Mouse (Mus musculus): ENCODE measurements at regions not wholly inside any gene's neighbourhood (a gene's known extent, or its start where the extent isn't known, plus 50 kb on each side); places are given as distances from the start of the nearest gene placed in this dataset.

DNA sequence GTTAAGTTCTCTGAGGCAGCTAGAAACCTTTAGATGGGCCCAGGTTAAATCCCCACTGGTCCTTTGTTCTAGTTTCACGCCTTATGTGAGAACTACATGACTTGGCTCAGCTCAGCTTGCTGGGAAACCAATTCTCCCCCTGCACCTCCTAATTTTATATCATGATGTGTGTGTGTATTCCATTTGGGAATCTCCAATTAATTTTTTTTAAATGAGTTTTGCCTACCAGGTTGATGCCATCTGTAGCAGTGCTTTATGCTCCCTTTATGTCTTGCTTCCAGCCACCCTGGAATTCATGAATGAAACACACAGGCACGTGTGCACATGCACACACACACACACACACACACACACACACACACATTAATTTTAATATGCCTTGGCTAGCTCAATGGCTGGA lies 180.0 kb upstream of the Gli3 start:
- intact Hi-C loops (cut with DNase I) = no loop called here
- DNase-seq = no peak

DNA sequence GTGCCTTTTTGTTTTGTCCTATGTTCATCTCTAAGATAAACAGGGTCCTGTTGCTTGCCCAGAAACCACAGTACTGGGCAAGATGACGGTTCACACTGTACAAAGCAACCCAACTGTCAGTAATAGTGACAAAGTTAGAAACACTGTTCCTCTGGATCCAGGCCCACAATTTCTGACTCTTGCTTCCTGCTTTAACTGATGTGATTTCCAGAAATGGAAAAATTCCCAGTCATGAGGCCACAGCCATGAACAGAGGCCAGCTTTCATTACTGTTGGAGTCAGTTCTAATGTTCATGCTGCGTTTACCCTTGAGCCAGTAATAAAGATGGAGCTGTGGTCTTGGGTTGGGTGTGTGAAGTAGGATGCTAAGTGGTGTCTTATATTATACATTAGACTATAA lies 164.6 kb upstream of the Gli3 start:
- peak; percentile 46 to 64 for DNase-seq
- intact Hi-C loops (cut with DNase I) = no loop called here

DNA sequence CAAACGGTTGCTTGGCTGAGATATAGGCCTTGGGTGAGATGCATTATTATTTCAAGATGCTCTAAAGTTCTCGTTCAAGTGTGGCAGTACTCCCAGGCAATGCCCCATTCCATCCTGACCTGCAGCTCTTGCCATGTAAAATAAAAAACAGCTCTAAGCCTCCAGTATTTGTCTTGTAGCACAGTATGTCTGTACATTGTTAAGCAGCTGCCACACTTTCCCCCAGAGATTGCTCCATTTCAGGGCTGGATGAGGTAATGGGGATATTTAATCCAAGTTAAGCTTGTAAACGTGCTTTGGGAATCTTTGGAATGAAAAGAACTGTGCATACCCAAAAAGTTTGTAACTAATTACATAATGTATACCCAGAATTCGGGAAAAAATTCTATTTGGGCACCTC lies 137.6 kb upstream of the Gli3 start:
- intact Hi-C loops (cut with DNase I) = no loop called here
- DNase-seq = peak in 1 of 2 experiments; percentile 24

DNA sequence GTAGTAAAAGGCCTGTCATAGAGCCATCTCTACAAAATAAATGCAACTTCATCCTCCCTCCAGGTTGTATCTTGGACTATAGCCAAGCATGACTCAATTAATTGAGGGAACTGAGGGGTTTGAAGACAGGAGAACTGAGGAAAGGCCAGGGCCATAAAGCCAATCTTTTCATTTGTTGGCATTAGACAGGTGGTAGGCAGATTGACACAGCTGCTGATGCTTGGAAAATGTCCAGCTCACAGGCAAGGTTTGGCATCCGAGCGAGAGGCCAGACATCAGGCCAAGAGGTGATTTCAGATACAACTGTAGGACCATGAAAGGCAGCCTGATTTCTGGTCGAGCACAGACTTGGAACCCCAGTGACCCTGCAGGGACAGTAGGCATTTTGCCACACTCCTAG lies 136.9 kb upstream of the Gli3 start:
- DNase-seq = peak; percentile 24 to 26

DNA sequence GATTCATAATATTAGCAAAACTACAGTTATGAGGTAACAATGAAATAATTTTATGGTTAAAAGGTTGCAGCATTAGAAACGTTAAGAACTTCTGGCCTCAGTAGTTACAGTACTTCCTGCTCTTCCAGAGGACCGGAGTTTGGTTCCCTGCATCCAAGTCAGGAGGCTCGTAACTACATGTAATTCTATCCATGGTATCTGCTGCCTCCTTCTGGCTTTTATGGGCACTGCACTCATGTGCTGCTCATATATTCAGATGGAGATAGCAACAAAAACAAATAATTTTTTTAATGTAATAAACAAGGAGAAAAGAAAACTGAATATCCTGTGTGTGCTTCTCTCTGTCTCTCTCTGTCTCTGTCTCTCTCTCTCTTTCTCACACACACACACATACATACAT lies 133.5 kb upstream of the Gli3 start:
- no peak for DNase-seq
- intact Hi-C loops (cut with DNase I) = no loop called here

More for the DNA sequence above, 136.9 kb upstream of the Gli3 start:
- intact Hi-C loops (cut with DNase I) = no loop called here

DNA sequence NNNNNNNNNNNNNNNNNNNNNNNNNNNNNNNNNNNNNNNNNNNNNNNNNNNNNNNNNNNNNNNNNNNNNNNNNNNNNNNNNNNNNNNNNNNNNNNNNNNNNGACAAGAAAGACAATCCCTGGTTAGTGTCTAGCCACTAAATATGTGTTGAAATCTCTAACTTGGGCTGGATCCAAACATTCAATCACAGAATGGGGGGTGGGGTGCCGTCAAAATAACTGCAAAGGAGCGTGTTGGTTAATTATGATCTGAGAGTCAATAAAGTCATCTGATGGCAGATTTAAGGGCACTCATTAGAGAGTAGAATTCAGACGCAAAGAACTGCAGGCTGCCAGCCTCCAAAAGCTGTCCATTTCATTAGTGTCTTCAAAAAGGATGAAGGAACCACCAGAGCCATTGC lies 119.6 kb upstream of the Gli3 start:
- intact Hi-C loops (cut with DNase I) = no loop called here
- DNase-seq = no peak

DNA sequence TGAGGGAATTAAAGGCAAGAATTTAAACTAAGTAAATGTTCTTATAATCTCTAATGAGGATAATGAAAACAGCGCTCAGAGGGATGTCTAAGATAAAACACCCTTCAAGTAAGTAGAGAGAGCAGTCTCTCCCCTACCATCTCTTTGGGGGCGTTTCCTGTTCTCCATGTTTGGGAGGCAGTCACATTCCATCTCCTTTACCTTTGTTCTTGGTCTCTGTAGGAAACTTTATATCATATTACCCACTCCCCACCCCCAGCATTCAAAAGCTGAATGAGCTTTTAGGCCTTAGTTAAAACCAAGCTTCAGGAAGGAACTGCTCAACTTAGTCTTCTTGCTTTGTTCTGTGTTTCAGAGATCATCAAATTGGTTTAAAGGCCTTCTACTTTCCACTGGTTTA lies 116.2 kb upstream of the Gli3 start:
- intact Hi-C loops (cut with DNase I) = no loop called here
- no peak for DNase-seq

DNA sequence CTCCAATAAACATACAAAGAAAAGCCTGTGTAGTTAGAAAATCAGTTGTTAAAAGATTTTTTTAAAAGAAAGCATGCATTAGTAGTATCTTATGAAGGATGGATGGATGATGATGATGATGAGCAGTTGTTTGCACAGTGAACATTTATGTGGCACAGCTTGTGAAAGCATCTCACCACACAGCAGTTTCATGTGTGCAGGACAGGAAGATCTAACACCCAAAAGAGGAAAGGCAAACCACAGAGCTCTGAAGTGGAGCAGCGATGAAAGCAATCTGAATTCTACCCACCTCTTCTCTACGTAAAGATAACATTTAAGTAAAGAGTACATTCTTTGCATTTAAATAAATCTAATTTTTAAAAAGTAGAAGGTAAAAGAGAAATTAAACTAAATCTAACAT lies 96.6 kb upstream of the Gli3 start:
- no peak for DNase-seq
- intact Hi-C loops (cut with DNase I) = no loop called here

DNA sequence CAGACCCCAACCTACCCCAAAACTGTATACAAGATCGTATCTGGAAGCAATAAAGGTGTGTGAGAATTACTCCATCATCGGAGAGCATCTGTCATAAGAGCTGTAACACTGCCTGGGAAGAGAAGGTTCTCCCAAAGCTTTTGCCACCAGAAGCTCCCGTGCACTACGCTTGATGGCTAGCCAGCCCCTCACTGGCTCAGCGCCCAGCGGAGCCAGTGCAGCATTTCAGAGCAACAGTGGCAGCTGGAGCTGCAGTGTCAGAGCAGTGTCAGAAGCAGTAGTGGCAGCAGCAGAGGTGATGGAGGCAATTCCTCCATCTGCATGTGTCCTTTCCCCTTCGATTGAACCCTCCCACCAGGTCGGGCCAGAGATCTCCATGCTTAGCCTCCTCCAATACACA lies 83.0 kb upstream of the Gli3 start:
- DNase-seq = no peak
- intact Hi-C loops (cut with DNase I) = no loop called here

DNA sequence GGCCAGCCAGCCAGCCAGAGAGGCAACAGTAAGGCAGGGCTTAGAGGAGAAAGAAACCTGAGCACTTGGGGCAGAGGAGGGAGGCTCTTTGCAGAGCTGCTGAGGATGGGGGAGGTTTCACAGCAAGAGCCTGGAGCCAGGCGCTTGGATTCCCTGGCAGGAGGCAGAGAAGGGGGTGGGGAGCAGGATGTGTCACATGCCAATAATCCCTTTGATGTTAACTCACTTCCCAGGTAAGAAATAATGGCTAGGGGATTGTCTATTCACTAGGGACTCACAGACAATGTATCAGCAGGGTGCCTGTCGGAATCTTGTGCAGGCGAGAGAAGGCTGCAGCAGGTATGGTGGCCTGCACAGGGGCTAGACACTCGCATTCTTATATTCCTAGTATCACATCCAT lies 67.8 kb upstream of the Gli3 start:
- intact Hi-C loops (cut with DNase I) = no loop called here
- DNase-seq = no peak

DNA sequence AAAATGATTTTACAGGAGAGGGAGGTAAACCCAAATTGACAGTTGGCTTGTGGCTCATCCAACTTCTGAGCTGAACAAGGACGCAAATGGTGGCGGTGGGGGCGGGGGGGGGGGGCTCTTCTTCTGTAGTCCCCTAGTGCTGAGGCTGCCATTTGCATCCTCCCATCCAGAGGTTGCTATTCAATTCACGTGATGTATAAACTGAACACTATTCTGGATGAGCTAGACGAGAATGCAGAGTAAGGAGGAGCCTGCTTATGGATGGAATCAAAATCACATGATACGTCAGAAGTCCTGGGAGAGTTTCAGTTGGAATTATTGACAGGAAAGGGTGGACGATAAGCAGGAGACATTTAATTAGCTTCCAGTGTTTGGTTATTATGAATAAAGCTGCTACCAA lies 67.3 kb upstream of the Gli3 start:
- intact Hi-C loops (cut with DNase I) = no loop called here
- no peak for DNase-seq

DNA sequence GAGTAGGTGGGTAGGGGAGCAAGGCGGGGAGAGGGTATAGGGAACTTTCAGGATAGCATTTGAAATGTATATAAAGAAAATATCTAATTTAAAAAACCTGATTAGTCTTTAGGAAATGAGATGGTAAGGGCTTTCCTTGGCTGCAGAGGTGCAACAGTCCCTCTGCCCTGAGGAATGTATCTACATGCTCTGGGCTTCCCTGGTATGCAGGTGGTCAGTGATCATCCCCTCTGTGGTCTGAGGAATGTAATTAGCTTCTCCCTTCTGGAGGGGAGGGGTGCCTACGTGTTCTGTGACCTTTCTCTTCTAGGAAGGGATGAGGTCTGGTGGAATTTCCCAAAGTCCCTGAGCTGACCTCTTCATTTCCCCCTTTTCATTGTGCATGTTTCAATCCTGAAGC lies 64.4 kb upstream of the Gli3 start:
- DNase-seq = no peak
- intact Hi-C loops (cut with DNase I) = no loop called here

All from heart, postnatal 10 days (tissue).